Mouse (Mus musculus) stomach, embryonic 15.5 days (tissue): ENCODE data around the gene Cryzl2. TPM values are rescaled to one million over a fixed set of nuclear protein-coding genes. Genes with fewer than 3 reads are reported as not detected.
A peak's percentile ranks its signal among the peaks of the same experiment; 100 is the strongest.

ENCODE experiments used
- ATAC-seq: fragments of 200-750 bp; cut with Nextera tagmentation; 2 replicates; pipeline ENCODE4 v1.8.0; 2017; ENCODE audit warnings: low read depth, moderate number of reproducible peaks, moderate TSS enrichment; ENCODE audit not compliant: insufficient read depth, low FRiP score
- H3K27ac ChIP-seq: fragments of 300-500 bp; sonication (generic); 2 replicates; pipeline ENCODE4 v1.5.1; 2015; ENCODE audit warnings: mild to moderate bottlenecking, inconsistent platforms
- H3K27me3 ChIP-seq: fragments of 300-500 bp; sonication (generic); replicated peaks from 2 replicates; pipeline ENCODE4 v1.6.1; 2015; ENCODE audit warnings: inconsistent platforms
- H3K36me3 ChIP-seq: fragments of 300-500 bp; sonication (generic); 2 replicates; pipeline ENCODE4 v1.6.1; 2015; ENCODE audit warnings: inconsistent platforms
- H3K4me1 ChIP-seq: fragments of 300-500 bp; sonication (generic); 2 replicates; pipeline ENCODE4 v1.6.1; 2015; ENCODE audit warnings: inconsistent platforms
- H3K4me2 ChIP-seq: fragments of 300-500 bp; sonication (generic); 2 replicates; pipeline ENCODE4 v1.6.1; 2015; ENCODE audit warnings: mild to moderate bottlenecking, inconsistent platforms
- H3K4me3 ChIP-seq: fragments of 300-500 bp; sonication (generic); replicated peaks from 2 replicates; pipeline ENCODE4 v1.5.1; 2015; ENCODE audit warnings: inconsistent platforms
- H3K9ac ChIP-seq: fragments of 300-500 bp; sonication (generic); 2 replicates; pipeline ENCODE4 v1.6.1; 2015; ENCODE audit warnings: inconsistent platforms
- H3K9me3 ChIP-seq: fragments of 300-500 bp; sonication (generic); 2 replicates; pipeline ENCODE4 v1.6.1; 2016; ENCODE audit warnings: inconsistent platforms
- WGBS: fragments of 180-500 bp; shearing (Covaris S2); methylation state at CpG from one replicate; pipeline ENCODE4 v1.1.7; 2015; 5-methylcytosine and 5-hydroxymethylcytosine counted together
- polyA plus RNA-seq: library from polyadenylated mRNA; unstranded; fragments of >200 nt; fragmentation: Nextera tagmentation; extraction: Ambion mirVana; gene quantifications from 2 replicates; pipeline ENCODE4 v1.2.1, GENCODE M21; 2015

Gene Cryzl2
- polyA plus RNA-seq, 1 experiment from 2014 or later: 11.1 TPM

GRCm38 (mm10) chr1:157484161-157484560 lies 25.8 kb downstream of the Cryzl2 start:
- Histone ChIP-seq H3K4me1 (no peaks in the 10 kb centered on the region), H3K4me3 (no peak overlapping the region), H3K9ac (no peak overlapping the region), H3K36me3 (no peaks in the 10 kb centered on the region), H3K27ac (no peak overlapping the region), H3K27me3 (no peaks in the 10 kb centered on the region), H3K9me3 (no peaks in the 10 kb centered on the region), H3K4me2 (no peak overlapping the region)
- 93% methylated on average over 4 of the region's 4 CpGs for WGBS
- no peak for ATAC-seq

DNA sequence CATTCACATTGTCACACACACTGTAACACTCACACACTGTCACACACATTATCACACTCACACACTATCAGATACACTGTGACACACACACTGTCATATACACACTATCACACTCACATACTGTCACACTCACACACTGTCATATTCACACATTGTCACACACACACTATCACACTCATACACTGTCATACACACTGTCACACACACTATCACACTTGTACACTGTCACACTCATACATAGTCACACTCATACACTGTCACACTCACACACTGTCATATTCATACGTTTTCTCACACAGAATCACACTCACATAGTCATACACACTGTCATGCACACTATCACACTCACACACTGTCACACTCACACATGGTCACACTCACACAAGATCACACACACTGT lies 42.3 kb downstream of the Cryzl2 start:
- Histone ChIP-seq H3K9ac (no peak overlapping the region), H3K36me3 (no peaks in the 10 kb centered on the region), H3K27me3 (no peaks in the 10 kb centered on the region), H3K4me2 (no peak overlapping the region), H3K4me1 (no peaks in the 10 kb centered on the region), H3K9me3 (no peaks in the 10 kb centered on the region), H3K27ac (no peak overlapping the region), H3K4me3 (no peak overlapping the region)
- no peak for ATAC-seq
- WGBS: 73% methylated on average over 1 of the region's 1 CpGs

- H3K9me3 ChIP-seq: no peaks in the 10 kb centered on the region
- no peaks in the 10 kb centered on the region for H3K4me1 ChIP-seq
- ATAC-seq: no peak
- no peaks in the 10 kb centered on the region for H3K36me3 ChIP-seq
- no peak overlapping the region for H3K27ac ChIP-seq
- H3K4me3 ChIP-seq: no peak overlapping the region
- H3K27me3 ChIP-seq: no peaks in the 10 kb centered on the region
- no peak overlapping the region for H3K9ac ChIP-seq
- 85% methylated on average over 6 of the region's 6 CpGs for WGBS
- no peak overlapping the region for H3K4me2 ChIP-seq
Observed at GRCm38 (mm10) chr1:157501352-157501945, 43.1 kb downstream of the Cryzl2 start.

- Histone ChIP-seq H3K27me3 (no peaks in the 10 kb centered on the region), H3K27ac (no peak overlapping the region), H3K4me3 (no peak overlapping the region), H3K4me2 (no peak overlapping the region), H3K9ac (no peak overlapping the region), H3K4me1 (no peaks in the 10 kb centered on the region), H3K36me3 (no peaks in the 10 kb centered on the region), H3K9me3 (no peaks in the 10 kb centered on the region)
- WGBS: 75% methylated on average over 6 of the region's 6 CpGs
- no peak for ATAC-seq
Observed at GRCm38 (mm10) chr1:157503071-157503470, 44.7 kb downstream of the Cryzl2 start.

DNA sequence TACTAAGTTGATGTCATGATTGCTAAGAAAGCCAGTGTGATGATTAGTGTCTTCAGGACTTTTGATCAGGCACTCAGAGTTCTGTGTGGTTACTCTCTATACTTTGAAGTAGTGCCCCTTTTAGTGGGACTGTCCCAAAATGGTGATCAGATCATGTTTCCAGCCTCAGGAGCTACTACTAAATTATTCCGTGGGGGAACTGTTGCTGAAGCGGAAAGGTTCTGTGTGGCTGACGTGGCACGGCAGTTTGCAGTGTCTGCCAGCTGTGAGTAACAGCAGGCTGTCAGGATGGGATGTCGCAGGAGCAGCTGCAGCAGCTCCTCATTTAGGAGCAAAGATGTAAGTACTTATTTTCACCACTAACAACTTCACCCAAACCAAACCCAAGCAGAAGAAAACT lies 48.1 kb downstream of the Cryzl2 start, which contains the start of gene Sec16b:
Gene Sec16b (plus strand): TSS at position 207 of the 400 bp plus-strand sequence.
- Histone ChIP-seq H3K4me3 (no peak within 1 kb of the TSS; the same call in 1 of the 2 replicates), H3K27me3 (no peaks in the 10 kb centered on the region), H3K36me3 (no peaks in the 10 kb centered on the region), H3K4me2 (peak within 1 kb of the TSS; percentile 33; the same call in 1 of the 2 replicates), H3K9ac (no peak within 1 kb of the TSS), H3K27ac (peak within 1 kb of the TSS; percentile 44; the same call in 1 of the 2 replicates), H3K9me3 (no peaks in the 10 kb centered on the region), H3K4me1 (no peaks in the 10 kb centered on the region)
- 27% methylated on average over 5 of the region's 5 CpGs for WGBS
- no peak for ATAC-seq

DNA sequence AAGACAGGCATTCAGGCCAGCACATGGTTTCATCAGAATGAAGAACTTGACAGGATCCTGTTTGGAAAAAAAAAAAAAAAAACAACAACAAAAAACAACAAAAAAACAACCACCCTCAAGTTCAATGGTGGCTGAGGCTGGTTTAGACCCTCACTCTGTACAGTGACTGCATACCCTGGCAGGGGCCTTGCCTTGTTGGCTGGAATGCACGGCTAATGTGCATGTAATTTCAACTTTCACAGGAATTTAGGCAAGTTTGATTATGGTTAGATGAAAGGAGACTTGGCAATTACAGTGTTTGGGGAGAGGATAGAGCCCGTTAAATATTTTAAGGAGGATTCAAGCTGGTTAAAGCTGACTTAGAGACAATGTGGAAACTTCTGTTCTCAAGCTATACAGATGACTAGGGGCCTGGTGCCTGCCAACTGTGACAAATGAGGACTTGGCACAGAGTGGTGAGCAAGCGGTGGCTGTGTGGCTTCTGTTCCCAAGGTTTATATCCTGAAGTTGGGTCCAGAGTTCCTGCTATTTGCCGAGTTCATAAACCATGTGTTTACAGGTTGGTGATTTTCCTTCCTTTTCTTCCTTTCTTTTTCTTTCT lies 48.7 kb downstream of the Cryzl2 start:
- Histone ChIP-seq H3K4me3 (no peak overlapping the region; the same call in 1 of the 2 replicates), H3K27ac (peak overlapping the region; percentile 44; the same call in 1 of the 2 replicates), H3K4me2 (peak overlapping the region; percentile 33; the same call in 1 of the 2 replicates), H3K27me3 (no peaks in the 10 kb centered on the region), H3K36me3 (no peaks in the 10 kb centered on the region), H3K9ac (no peak overlapping the region), H3K9me3 (no peaks in the 10 kb centered on the region), H3K4me1 (no peaks in the 10 kb centered on the region)
- WGBS: 47% methylated on average over 4 of the region's 4 CpGs
- no peak for ATAC-seq

GRCm38 (mm10) chr1:157507814-157508213 lies 49.4 kb downstream of the Cryzl2 start:
- ATAC-seq: no peak
- Histone ChIP-seq H3K4me2 (no peak overlapping the region), H3K27me3 (no peaks in the 10 kb centered on the region), H3K4me1 (no peaks in the 10 kb centered on the region), H3K36me3 (no peaks in the 10 kb centered on the region), H3K9me3 (no peaks in the 10 kb centered on the region), H3K9ac (no peak overlapping the region), H3K4me3 (no peak overlapping the region), H3K27ac (no peak overlapping the region)
- WGBS: 26% methylated on average over 5 of the region's 5 CpGs

DNA sequence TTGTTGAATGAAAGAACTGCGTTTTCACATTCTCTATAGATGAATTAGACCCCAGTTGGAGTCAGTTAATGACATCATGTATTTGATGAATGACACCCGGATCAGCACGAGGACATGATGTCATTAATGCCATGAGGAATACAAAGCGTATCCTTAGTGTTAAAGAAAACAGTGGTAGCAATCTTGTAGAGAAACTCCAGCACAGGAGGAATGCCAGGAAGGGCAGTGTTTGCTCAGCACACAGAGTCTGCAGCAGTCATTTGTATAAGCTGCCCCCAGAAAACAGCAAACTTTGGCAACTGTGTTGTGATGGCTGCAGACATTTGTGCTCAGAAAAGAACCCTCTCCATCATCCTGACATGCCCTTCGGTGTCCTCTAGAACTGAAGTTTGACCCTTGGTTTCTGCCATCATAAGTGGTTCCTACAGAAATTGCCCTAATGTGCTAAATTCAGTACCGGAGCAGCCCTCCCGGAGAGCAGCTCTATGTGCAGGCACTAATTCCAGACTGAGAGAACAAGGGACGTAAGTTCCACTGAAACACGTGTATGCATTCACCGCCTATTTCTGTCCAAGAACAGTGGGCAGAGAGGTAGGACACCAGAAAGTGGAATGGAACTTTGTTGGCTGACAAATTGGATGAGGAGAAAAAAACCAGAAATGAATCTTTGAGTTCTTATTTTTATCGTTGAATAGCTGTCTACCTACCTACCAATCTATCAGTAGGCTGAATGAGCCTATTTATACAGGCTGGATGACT lies 54.5 kb downstream of the Cryzl2 start:
- no peaks in the 10 kb centered on the region for H3K4me1 ChIP-seq
- H3K9ac ChIP-seq: no peak overlapping the region
- WGBS: 46% methylated on average over 11 of the region's 11 CpGs
- no peak overlapping the region for H3K27ac ChIP-seq
- H3K4me2 ChIP-seq: no peak overlapping the region
- H3K4me3 ChIP-seq: no peak overlapping the region
- no peaks in the 10 kb centered on the region for H3K9me3 ChIP-seq
- H3K27me3 ChIP-seq: no peaks in the 10 kb centered on the region
- no peak for ATAC-seq
- H3K36me3 ChIP-seq: no peaks in the 10 kb centered on the region

DNA sequence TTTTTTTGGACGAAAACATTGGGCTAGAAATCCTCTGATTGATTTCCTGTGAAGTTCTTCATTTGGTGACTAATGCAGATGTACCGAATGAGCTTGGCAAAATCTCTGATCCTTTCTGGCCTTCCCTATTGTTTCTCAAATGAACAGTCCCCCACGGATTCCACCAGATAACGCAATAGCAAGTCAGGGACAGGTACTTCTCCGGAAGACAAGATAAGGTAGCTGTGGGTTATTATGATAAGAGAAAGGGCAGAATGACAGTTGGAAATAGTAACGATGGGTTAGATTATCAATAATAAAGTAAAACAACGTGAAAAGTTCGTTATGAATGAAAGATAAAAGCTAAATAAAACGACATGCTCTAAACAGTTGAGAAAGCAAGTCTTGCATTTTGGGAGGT lies 55.2 kb downstream of the Cryzl2 start:
- 59% methylated on average over 9 of the region's 9 CpGs for WGBS
- H3K9ac ChIP-seq: no peak overlapping the region
- H3K4me2 ChIP-seq: no peak overlapping the region
- no peaks in the 10 kb centered on the region for H3K9me3 ChIP-seq
- no peak overlapping the region for H3K27ac ChIP-seq
- H3K36me3 ChIP-seq: no peaks in the 10 kb centered on the region
- ATAC-seq: no peak
- H3K4me1 ChIP-seq: no peaks in the 10 kb centered on the region
- no peaks in the 10 kb centered on the region for H3K27me3 ChIP-seq
- H3K4me3 ChIP-seq: no peak overlapping the region

- WGBS: 36% methylated on average over 4 of the region's 4 CpGs
- no peak overlapping the region for H3K4me3 ChIP-seq
- H3K36me3 ChIP-seq: no peaks in the 10 kb centered on the region
- H3K4me1 ChIP-seq: no peaks in the 10 kb centered on the region
- no peak overlapping the region for H3K4me2 ChIP-seq
- no peak overlapping the region for H3K27ac ChIP-seq
- H3K9ac ChIP-seq: no peak overlapping the region
- H3K27me3 ChIP-seq: no peaks in the 10 kb centered on the region
- H3K9me3 ChIP-seq: no peaks in the 10 kb centered on the region
- ATAC-seq: no peak
Observed at GRCm38 (mm10) chr1:157514298-157514697, 55.9 kb downstream of the Cryzl2 start.

DNA sequence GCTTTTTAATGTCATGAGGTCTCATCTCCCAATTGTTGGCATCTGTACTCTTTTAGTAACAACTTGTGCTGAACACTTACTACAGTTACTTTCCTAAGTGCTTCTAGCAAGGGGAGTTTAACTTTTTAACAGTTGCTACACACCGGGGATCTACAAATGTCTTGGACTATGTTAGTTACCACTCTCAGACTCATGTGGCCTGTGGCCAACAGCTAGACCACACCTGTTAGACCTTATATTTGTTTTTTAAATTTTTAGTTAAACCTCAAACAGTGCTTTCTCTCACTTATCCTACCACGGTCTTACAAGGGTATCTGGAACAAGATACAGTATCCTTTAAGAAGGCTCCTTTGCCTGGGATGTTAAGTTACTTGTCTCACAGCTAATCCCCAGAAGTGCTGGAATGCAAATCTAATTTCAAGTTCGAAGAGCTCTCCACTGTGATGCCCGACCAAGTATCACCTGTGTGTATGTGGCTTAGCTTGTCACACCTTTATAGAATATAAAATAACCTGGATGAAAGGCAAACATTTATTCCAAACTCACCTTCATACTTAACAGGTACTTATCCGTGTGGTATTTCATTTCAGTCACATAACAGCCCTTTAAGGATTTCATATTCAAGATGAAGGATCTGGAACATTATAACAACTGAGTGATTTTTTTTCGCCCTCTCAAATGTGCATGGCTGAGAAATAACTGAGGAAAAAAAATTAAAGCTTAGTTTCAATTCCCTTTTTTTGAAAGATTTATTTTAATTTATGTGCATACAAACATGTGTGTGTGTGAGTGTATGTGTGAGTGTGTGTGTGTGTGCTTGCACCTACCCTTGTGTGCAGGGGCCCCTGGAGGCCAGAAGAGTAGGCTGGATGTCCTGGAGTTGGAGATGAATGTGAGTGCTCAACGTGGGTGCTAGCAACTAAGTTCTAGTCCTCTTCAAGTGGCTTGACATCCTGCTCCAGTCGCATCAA lies 58.7 kb downstream of the Cryzl2 start:
- Histone ChIP-seq H3K4me3 (no peak overlapping the region), H3K27ac (no peak overlapping the region), H3K4me2 (no peak overlapping the region), H3K36me3 (no peaks in the 10 kb centered on the region), H3K4me1 (no peaks in the 10 kb centered on the region), H3K27me3 (no peaks in the 10 kb centered on the region), H3K9ac (no peak overlapping the region), H3K9me3 (no peaks in the 10 kb centered on the region)
- no peak for ATAC-seq
- WGBS: 77% methylated on average over 8 of the region's 8 CpGs
